Mouse (Mus musculus) liver, adult (tissue): ENCODE data around the gene Gm29289.
"Not testable (repeated sequence)": the region's sequence is repeated elsewhere in the genome, so short reads cannot be mapped to it uniquely, and the experiment has no call there.

ENCODE experiments used
- GATA4 ChIP-seq: IDR thresholded peaks from 2 replicates; pipeline ENCODE4 v1.6.1; 2014; ENCODE audit warnings: mild to moderate bottlenecking, low read length; ENCODE audit not compliant: insufficient replicate concordance

Gm29289 gene

DNA sequence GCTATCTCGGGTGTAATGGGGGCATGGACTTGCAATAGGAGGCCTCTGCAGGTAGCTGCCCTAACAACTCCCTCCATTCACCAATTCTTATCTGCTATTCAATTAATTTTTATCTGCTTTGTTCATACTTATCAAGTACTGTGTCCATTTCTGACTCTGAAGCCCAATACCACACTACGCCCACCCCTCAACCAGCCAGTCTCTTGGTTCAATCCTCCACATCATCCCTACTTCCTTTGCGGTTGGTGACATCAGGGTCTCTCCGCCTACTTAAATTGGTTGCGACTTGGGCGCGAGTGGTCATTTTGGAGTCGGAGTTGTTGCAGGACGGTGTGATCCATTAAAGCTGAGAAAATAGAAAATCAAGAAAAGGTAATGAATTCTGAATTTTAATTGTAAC lies at the start of gene Gm29289:
Gene Gm29289 (plus strand): TSS at position 301 of the 400 bp plus-strand sequence.
- not testable (repeated sequence) for TF ChIP-seq GATA4

DNA sequence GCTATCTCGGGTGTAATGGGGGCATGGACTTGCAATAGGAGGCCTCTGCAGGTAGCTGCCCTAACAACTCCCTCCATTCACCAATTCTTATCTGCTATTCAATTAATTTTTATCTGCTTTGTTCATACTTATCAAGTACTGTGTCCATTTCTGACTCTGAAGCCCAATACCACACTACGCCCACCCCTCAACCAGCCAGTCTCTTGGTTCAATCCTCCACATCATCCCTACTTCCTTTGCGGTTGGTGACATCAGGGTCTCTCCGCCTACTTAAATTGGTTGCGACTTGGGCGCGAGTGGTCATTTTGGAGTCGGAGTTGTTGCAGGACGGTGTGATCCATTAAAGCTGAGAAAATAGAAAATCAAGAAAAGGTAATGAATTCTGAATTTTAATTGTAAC lies 31.7 kb upstream of the Gm29289 start, which contains the start of gene Gm10352:
Gene Gm10352 (plus strand): TSS at position 301 of the 400 bp plus-strand sequence.
- not testable (repeated sequence) for TF ChIP-seq GATA4
